ENCODE assay signal across 22 mouse cellular contexts in genomic region chr17:14539191-14539590, GRCm38 (mm10).
"Had no signal": no experiment of that assay in that cellular context is flagged by ENCODE, and none has a peak within 500 bp of the region (broad histone marks: within the 10 kb centered on the region; RNA-seq: fewer than 3 reads in every experiment).

No protein-coding gene starts in this region.

- H3K9ac ChIP-seq: hindbrain, embryonic 12.5 days; hindbrain, embryonic 14.5 days; limb, embryonic 13.5 days; limb, embryonic 15.5 days; liver, embryonic 12.5 days; liver, embryonic 14.5 days had no signal

- H3K27me3 ChIP-seq: hindbrain, embryonic 12.5 days; limb, embryonic 13.5 days; limb, embryonic 15.5 days; liver, embryonic 12.5 days had no signal

- ATAC-seq: hindbrain, embryonic 16.5 days; inflammation-experienced regulatory T-cells, adult 6 months; intestine, postnatal 0 days; liver, embryonic 12.5 days had no signal

- H3K36me3 ChIP-seq: hindbrain, embryonic 10.5 days; hindbrain, embryonic 12.5 days; limb, embryonic 13.5 days; limb, embryonic 15.5 days; liver, embryonic 12.5 days had no signal

- DNase-seq: gastrocnemius, postnatal 25 days; heart, adult 18-20 months; heart, postnatal 10 days; heart, postnatal 4 days; kidney, adult 18-20 months; kidney, adult 8-10 months; kidney, postnatal 10 days; kidney, postnatal 25 days; kidney, postnatal 4 days had no signal

- H3K4me3 ChIP-seq: hindbrain, embryonic 10.5 days; hindbrain, embryonic 12.5 days; layer of hippocampus, adult 2 months; left cerebral cortex, adult 2 months; limb, embryonic 13.5 days; limb, embryonic 15.5 days; liver, embryonic 12.5 days had no signal

- H3K4me1 ChIP-seq: hindbrain, embryonic 10.5 days; hindbrain, embryonic 12.5 days; limb, embryonic 13.5 days; limb, embryonic 15.5 days; liver, embryonic 12.5 days had no signal

- H3K4me2 ChIP-seq: heart, embryonic 11.5 days; hindbrain, embryonic 12.5 days; hindbrain, embryonic 14.5 days; limb, embryonic 13.5 days; limb, embryonic 15.5 days; liver, embryonic 12.5 days had no signal

- H3K27ac ChIP-seq: hindbrain, embryonic 10.5 days; hindbrain, embryonic 12.5 days; hindbrain, embryonic 14.5 days; layer of hippocampus, adult 2 months; left cerebral cortex, adult 2 months; limb, embryonic 13.5 days; limb, embryonic 15.5 days; liver, embryonic 12.5 days; liver, embryonic 14.5 days had no signal

- H3K9me3 ChIP-seq: hindbrain, embryonic 10.5 days; hindbrain, embryonic 12.5 days; limb, embryonic 13.5 days; limb, embryonic 15.5 days; liver, embryonic 12.5 days had no signal
